Mouse (Mus musculus): Measurements from ENCODE around the gene Uqcr10.

GRCm38 (mm10) chr11:4740785-4741184 lies 36.6 kb upstream of the Uqcr10 start:
- no peak for TF ChIP-seq CTCF (IDR thresholded peaks at IDR 0.05; ENCODE audit: extremely low read depth, insufficient read length, insufficient replicate concordance, low read depth, low read length)
- TF ChIP-seq POLR2A (IDR thresholded peaks at IDR 0.05; ENCODE audit: low read depth, low read length) = no peak
